Mouse (Mus musculus) frontal cortex, postnatal 36 days (tissue): ENCODE data around the gene Pttg1ip.

Source experiments
- DNase-seq, 2 experiments: peaks; one replicate each; pipeline ENCODE4 v3.0.0; 2022; ENCODE audit warnings: low spot score in 2 of 2

The Pttg1ip gene

GRCm38 (mm10) chr10:77606855-77607254 is 25.3 kb downstream of the Pttg1ip start:
- no peak for DNase-seq

GRCm38 (mm10) chr10:77607441-77607840 is 25.9 kb downstream of the Pttg1ip start:
- DNase-seq: no peak

GRCm38 (mm10) chr10:77608589-77608988 is 27.1 kb downstream of the Pttg1ip start:
- DNase-seq: no peak

- no peak for DNase-seq
These were observed 28.9 kb downstream of the Pttg1ip start for GRCm38 (mm10) chr10:77610221-77610961.

- DNase-seq: no peak
These were observed 31.9 kb downstream of the Pttg1ip start for GRCm38 (mm10) chr10:77613409-77613808.

GRCm38 (mm10) chr10:77615647-77616046 is 34.1 kb downstream of the Pttg1ip start:
- DNase-seq: no peak

- no peak for DNase-seq
These were observed 34.6 kb downstream of the Pttg1ip start for GRCm38 (mm10) chr10:77616166-77616565.

- DNase-seq: no peak
These were observed 35.4 kb downstream of the Pttg1ip start for GRCm38 (mm10) chr10:77616926-77617325.

GRCm38 (mm10) chr10:77621546-77621945 is 40.0 kb downstream of the Pttg1ip start:
- DNase-seq: no peak

GRCm38 (mm10) chr10:77622055-77622988 is 40.8 kb downstream of the Pttg1ip start, which contains the start of gene Ube2g2:
Gene Ube2g2, plus strand, starts transcription at chr10:77622275.
- DNase-seq: peak; percentile 89 to 92

- no peak for DNase-seq
These were observed 41.6 kb downstream of the Pttg1ip start for GRCm38 (mm10) chr10:77623069-77623492.

- no peak for DNase-seq
These were observed 42.3 kb downstream of the Pttg1ip start for GRCm38 (mm10) chr10:77623639-77624400.

GRCm38 (mm10) chr10:77624570-77624995 is 43.1 kb downstream of the Pttg1ip start:
- DNase-seq: peak; percentile 48 to 67

GRCm38 (mm10) chr10:77626036-77626435 is 44.5 kb downstream of the Pttg1ip start:
- no peak for DNase-seq

GRCm38 (mm10) chr10:77626591-77626990 is 45.1 kb downstream of the Pttg1ip start:
- no peak for DNase-seq

GRCm38 (mm10) chr10:77627497-77627896 is 46.0 kb downstream of the Pttg1ip start:
- DNase-seq: peak; percentile 81 to 82

- DNase-seq: no peak
These were observed 47.6 kb downstream of the Pttg1ip start for GRCm38 (mm10) chr10:77629163-77629562.

GRCm38 (mm10) chr10:77629970-77630369 is 48.5 kb downstream of the Pttg1ip start:
- DNase-seq: no peak

GRCm38 (mm10) chr10:77634016-77634415 is 52.5 kb downstream of the Pttg1ip start:
- DNase-seq: no peak

- no peak for DNase-seq
These were observed 53.1 kb downstream of the Pttg1ip start for GRCm38 (mm10) chr10:77634452-77635231.
